9 mouse cellular contexts compared by ENCODE assay signal in genomic region chr7:142672120-142672519, GRCm38 (mm10). TPM values are rescaled to one million over a fixed set of nuclear protein-coding genes. Genes with fewer than 3 reads are reported as not detected.
DNase-seq lines count a peak whose midpoint lies in the region; ATAC-seq and TF ChIP-seq lines count a peak whose summit lies in the region.
"Had no signal": no experiment of that assay in that cellular context is flagged by ENCODE, and none has a peak within 500 bp of the region (broad histone marks: within the 10 kb centered on the region; RNA-seq: fewer than 3 reads in every experiment).

No protein-coding gene starts in this region.

- H3K4me3 ChIP-seq in forebrain, embryonic 13.5 days: no peak overlapping the region
- H3K4me3 ChIP-seq in forebrain, embryonic 11.5 days (ENCODE audit: low read depth, low read length): no peak overlapping the region
- H3K4me3 ChIP-seq in lung, adult 2 months (replicated peaks; ENCODE audit: extremely low read depth, low read depth, low read length): no peak overlapping the region
- H3K4me3 ChIP-seq: midbrain, embryonic 12.5 days had no signal

- peak; percentile 51 for TF ChIP-seq CTCF in lung, adult 2 months (IDR thresholded peaks at IDR 0.05; ENCODE audit: insufficient read depth, low read length)

- no peak for TF ChIP-seq POLR2A in lung, adult 2 months (IDR thresholded peaks at IDR 0.05; ENCODE audit: borderline replicate concordance, extremely low read depth, low read depth, low read length)

- 10% methylated on average over 4 of the region's 4 CpGs for WGBS in forebrain, embryonic 13.5 days
- WGBS in forebrain, embryonic 11.5 days: 11% methylated on average over 4 of the region's 4 CpGs
- 8% methylated on average over 4 of the region's 4 CpGs for WGBS in lung, adult 2 months

- 0 out of 2 replicates have a peak, but pooled peaks have one; percentile 48 for ATAC-seq in forebrain, embryonic 13.5 days
- no peak for ATAC-seq in forebrain, embryonic 11.5 days (replicated peaks; ENCODE audit: low FRiP score)

- peaks cover 10% of the 10 kb centered on the region for H3K9me3 ChIP-seq in forebrain, embryonic 13.5 days (replicated peaks)
- peaks cover 17% of the 10 kb centered on the region for H3K9me3 ChIP-seq in forebrain, embryonic 11.5 days (ENCODE audit: control insufficient read depth, low read length)

- no peak overlapping the region for H3K4me2 ChIP-seq in forebrain, embryonic 13.5 days
- H3K4me2 ChIP-seq in forebrain, embryonic 11.5 days (ENCODE audit: low read depth, low read length, severe bottlenecking): no peak overlapping the region
- H3K4me2 ChIP-seq: midbrain, embryonic 12.5 days had no signal

- no peak overlapping the region for H3K27ac ChIP-seq in forebrain, embryonic 13.5 days
- no peak overlapping the region for H3K27ac ChIP-seq in forebrain, embryonic 11.5 days (ENCODE audit: low read depth, low read length)
- H3K27ac ChIP-seq: midbrain, embryonic 12.5 days had no signal

- no peak overlapping the region for H3K9ac ChIP-seq in forebrain, embryonic 13.5 days
- H3K9ac ChIP-seq in forebrain, embryonic 11.5 days (ENCODE audit: low read length): no peak overlapping the region
- H3K9ac ChIP-seq: midbrain, embryonic 12.5 days had no signal

- no peaks in the 10 kb centered on the region for H3K36me3 ChIP-seq in forebrain, embryonic 13.5 days (ENCODE audit: poor library complexity, severe bottlenecking)
- no peaks in the 10 kb centered on the region for H3K36me3 ChIP-seq in forebrain, embryonic 11.5 days (ENCODE audit: control insufficient read depth, insufficient read depth, low read length)
- H3K36me3 ChIP-seq: midbrain, embryonic 12.5 days had no signal

- peaks cover 2% of the 10 kb centered on the region; the same call in 1 of the 2 replicates for H3K27me3 ChIP-seq in forebrain, embryonic 13.5 days
- peaks cover 2% of the 10 kb centered on the region; the same call in 1 of the 2 replicates for H3K27me3 ChIP-seq in forebrain, embryonic 11.5 days (ENCODE audit: control insufficient read depth, insufficient read depth, low read length)

- DNase-seq in forebrain, embryonic 11.5 days (ENCODE audit: low spot score): no peak
- peak; percentile 73 for DNase-seq in testis, postnatal 10 days (ENCODE audit: low spot score)
- DNase-seq in testis, postnatal 14 days (ENCODE audit: low spot score): no peak
- DNase-seq in embryo, embryonic 10 days (ENCODE audit: low spot score): peak; percentile 72
- peak; percentile 66 for DNase-seq in kidney, postnatal 10 days
- peak; percentile 32 for DNase-seq in lung, adult 2 months
- DNase-seq in thymus, postnatal 4 days: peak; percentile 56

- no peaks in the 10 kb centered on the region for H3K4me1 ChIP-seq in forebrain, embryonic 13.5 days
- no peaks in the 10 kb centered on the region for H3K4me1 ChIP-seq in forebrain, embryonic 11.5 days (replicated peaks; ENCODE audit: control insufficient read depth, insufficient read depth, low read length)
- H3K4me1 ChIP-seq in lung, adult 2 months (ENCODE audit: control insufficient read depth, insufficient read depth, low read length): no peaks in the 10 kb centered on the region
- H3K4me1 ChIP-seq: midbrain, embryonic 12.5 days had no signal

RNA-seq across cellular contexts. Expression of gene Gm49394, which starts 2.4 kb away (rescaled TPM):
- 0.05 TPM in 1 of 2 replicates, not detected in the other for polyA plus RNA-seq in forebrain, embryonic 13.5 days (2015; fragmentation: Nextera tagmentation; extraction: Ambion mirVana)
- polyA plus RNA-seq in forebrain, embryonic 11.5 days (2014; fragmentation: Nextera tagmentation; extraction: Ambion mirVana): not detected in 2 replicates
- polyA plus RNA-seq in lung, adult 2 months (2012; rRNA removed): 0.02 TPM in 1 of 2 replicates, not detected in the other
- polyA plus RNA-seq: midbrain, embryonic 12.5 days had no signal

RNA-seq across cellular contexts. Expression of gene Igf2, which starts 5.5 kb away (rescaled TPM):
- 56.6 and 57.6 TPM in 2 replicates for polyA plus RNA-seq in forebrain, embryonic 13.5 days (2015; fragmentation: Nextera tagmentation; extraction: Ambion mirVana)
- 121 and 141 TPM in 2 replicates for polyA plus RNA-seq in forebrain, embryonic 11.5 days (2014; fragmentation: Nextera tagmentation; extraction: Ambion mirVana)
- polyA plus RNA-seq in lung, adult 2 months (2012; rRNA removed): 16.9 and 25.4 TPM in 2 replicates

Comparison
In these comparisons a context has a peak if more than half of its experiments do, and no peak if none do; other contexts are left out.
1. DNase-seq: peak in testis, postnatal 10 days (single experiment), embryo, embryonic 10 days (single experiment), kidney, postnatal 10 days (single experiment), lung, adult 2 months (single experiment) and thymus, postnatal 4 days (single experiment); none in forebrain, embryonic 11.5 days (single experiment) and testis, postnatal 14 days (single experiment).